Mouse (Mus musculus) MEL-GATA-1-ER (cell line): Measurements from ENCODE around the gene 4833427G06Rik.

Experiments used
- DNase-seq: peaks from one replicate; pipeline ENCODE4 v3.0.0-alpha.2; 2012; ENCODE audit warnings: low read depth; ENCODE audit errors: extremely low read depth

4833427G06Rik gene

GRCm38 (mm10) chr9:51068202-51068601 lies 33.7 kb downstream of the 4833427G06Rik start:
- DNase-seq: no peak

- no peak for DNase-seq
Observed at GRCm38 (mm10) chr9:51060601-51061000, 41.3 kb downstream of the 4833427G06Rik start, which contains the start of gene Btg4. TSS of gene Btg4 (plus strand) at chr9:51060901.

DNA sequence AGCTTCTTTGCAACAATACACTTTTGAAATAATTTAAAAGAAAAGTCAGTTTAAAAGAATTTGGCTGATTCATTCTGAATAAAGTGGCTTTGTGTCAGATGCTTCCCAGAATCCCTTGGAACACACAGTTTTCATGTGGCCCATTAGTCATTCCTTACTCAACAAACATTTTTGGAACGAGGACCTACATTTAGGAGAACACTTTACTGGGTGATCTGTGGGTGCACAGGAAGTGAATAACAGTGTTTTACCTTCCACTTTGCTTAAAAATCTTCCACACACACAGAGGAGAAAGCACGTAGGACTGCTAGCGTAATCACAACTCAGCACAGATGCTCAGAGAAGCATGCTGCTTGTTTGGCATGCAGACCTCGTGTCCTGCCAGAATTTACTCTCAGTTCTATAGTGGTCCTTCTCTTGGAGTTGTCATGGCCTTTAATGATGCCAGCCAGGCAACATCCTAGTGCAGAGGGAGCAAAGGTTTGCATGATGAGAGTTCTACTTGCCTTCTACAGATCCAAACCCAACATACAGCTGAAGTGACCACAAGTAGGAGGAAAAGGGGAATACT lies 42.8 kb downstream of the 4833427G06Rik start:
- no peak for DNase-seq

DNA sequence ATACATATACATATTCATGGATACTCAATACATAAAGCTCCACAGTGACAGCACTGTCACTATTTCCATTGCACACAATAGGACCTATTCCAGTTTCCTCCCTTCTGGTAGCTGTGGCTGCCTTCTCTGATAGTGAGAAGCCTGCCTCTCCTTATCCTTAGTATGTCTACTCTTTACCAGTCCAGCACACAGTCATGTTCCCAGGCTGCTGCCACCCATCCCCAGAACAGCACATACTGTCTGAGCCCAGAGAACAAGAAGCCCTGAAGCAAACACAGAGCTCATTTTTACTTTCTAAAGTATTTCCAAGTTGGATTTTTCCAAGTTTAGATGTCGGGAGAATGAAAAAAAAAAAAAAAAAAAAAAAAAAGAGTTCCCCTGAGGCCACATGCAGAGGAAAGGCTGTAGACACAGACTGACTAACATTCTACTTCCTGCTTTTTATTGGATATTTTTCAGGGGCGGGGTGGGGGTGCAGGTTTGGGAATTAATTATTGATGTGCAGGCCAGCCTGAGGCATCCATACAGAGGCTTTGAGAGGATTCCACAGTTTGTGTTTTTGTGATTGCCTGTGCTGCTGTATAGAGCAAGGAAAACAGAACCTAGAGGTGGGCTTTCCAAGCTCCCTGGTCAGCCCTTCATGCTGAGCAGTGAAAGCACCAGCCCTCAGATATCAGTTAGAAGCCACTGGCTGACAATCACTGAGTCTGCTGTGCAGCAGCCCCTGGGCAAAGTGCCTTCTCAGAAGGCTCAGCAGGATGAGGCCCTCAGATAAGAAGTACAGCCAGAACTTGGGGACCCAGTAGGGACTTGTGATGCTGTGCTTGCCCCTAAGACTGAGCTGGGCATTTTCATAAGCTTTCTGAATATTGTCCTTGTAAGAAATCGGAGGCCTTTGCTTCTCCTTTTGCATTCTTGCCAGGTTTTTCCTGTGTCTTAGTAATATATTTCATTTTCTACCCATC lies 45.2 kb downstream of the 4833427G06Rik start:
- DNase-seq: peak; percentile 66

GRCm38 (mm10) chr9:51052180-51052579 lies 49.7 kb downstream of the 4833427G06Rik start:
- DNase-seq: peak; percentile 45

- DNase-seq: no peak
Observed at GRCm38 (mm10) chr9:51042136-51042535, 59.7 kb downstream of the 4833427G06Rik start.

DNA sequence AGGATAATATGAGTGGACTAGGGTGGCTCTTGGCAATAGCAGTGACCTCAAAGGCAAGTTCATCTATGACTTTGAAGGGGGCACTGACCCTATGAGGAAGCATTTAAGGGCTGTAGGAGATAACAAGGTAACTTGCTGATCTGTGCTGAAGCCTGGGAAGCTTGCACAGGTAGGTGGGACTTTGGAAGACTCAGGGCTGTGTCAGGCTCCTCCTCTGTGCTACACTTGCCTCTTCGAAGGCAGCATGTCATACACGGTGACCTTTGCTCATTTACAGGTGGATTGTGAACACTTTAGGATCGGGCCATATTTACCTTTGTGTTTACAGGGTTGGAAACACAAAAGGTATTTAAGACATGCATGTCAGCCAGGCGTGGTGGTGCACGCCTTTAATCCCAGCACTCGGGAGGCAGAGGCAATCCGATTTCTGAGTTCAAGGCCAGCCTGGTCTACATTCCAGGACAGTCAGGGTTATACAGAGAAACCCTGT lies 60.3 kb downstream of the 4833427G06Rik start:
- DNase-seq: no peak

DNA sequence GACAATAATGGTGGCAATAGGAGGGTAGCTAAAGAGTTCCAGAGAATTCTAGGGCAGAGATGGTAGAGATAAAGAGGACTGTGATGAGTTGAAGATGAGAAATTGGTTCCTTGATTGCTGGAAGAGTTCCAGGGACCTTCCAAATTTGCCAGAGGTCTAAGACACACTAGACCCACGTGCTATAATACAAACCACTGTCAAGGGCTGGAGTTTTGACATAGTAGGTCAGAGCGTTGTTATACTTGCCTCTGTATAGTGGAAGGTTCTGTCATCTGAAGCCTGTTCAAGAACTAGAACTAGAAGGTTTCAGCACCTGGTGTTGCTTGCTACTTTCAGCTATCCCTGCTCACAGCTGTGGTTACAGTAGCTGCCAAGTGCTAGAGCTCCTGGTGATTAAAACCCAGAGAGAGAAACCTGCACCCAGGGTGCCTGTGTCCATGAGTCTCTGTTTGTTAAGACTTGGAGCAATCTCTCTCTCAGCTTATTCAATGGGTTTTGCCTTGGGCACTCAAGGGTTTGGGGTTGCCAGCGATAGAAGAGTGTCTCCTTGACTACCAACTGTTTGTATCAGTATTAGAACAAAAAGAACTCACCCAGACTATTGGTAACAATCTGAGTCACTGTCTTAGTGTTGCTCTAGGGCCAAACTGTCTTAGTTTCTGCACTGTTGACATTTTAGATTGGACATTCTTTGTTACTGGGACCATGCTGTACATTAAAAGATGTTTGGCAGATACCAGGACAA lies 68.9 kb downstream of the 4833427G06Rik start:
- no peak for DNase-seq

GRCm38 (mm10) chr9:51032291-51032690 lies 69.6 kb downstream of the 4833427G06Rik start:
- no peak for DNase-seq

DNA sequence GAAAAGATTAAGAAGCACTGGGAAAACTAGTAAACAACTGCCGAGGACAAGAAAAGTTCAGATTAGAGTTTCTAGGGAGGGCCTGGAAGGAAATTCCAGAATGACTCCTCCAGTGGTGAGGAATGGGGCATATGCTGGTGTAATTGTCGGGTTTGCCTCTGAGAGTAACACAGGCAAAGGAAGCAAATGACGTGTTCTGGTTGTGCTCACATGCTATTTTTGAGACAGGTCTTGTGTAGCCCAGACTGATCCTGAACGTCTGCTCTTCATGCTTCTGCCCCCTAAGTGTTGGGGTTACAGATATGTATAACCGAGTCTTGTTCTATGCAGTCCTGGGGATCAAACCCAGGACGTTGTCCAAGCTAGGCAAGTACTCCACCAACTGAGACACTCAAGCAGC lies 70.3 kb downstream of the 4833427G06Rik start:
- no peak for DNase-seq
